Mouse (Mus musculus) spleen, postnatal 4 days (tissue): Measurements from ENCODE around the gene Gm43951.

Experiments
- DNase-seq, 2 experiments: peaks; one replicate each; pipeline ENCODE4 v3.0.0; 2022; ENCODE audit warnings: low spot score in 2 of 2

The Gm43951 gene

DNA sequence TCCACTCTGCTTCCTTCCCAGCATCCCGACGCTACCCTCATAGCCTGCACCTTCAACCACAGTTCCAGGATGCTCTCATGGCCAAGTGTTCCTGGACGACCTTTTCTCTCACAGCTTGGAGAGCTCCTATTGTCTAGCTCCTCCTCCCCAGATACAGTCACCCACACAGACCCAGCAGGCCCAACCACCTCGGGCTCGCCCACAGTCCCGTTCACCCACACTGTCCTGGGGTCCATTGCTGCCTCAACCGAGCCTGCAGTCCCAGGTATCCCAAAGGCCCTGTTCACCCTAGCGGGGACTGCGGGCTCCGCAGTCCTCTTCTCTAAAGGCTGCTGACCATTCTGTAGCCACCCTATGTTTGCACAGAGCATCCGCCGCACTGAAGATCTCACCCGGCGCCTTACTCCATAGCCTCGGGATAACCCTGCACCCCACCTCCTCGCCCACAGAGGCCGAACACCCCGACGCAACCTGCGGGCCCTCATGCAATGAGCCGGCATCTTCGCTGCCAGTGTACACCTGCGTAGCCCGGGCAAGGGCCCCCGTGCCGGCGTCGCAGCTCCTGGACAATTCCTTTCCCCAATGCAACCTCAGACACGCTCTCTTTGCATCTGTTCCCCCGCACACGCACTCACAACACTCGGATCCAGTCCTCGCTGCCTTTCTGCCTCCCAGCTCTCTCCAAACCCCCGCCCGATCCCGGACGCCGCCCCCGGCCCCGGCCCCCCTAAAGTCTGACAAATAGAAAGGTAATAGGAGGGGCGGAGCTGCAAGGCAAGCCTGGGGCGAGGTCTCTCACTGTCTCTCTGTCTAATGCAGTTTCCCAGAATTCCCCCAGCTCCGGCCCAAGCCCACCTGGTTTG, at the start of gene Gm43951:
Gene Gm43951, minus strand, starts transcription at position 500 of the 863 bp plus-strand sequence.
- peak; percentile 24 to 69 for DNase-seq

DNA sequence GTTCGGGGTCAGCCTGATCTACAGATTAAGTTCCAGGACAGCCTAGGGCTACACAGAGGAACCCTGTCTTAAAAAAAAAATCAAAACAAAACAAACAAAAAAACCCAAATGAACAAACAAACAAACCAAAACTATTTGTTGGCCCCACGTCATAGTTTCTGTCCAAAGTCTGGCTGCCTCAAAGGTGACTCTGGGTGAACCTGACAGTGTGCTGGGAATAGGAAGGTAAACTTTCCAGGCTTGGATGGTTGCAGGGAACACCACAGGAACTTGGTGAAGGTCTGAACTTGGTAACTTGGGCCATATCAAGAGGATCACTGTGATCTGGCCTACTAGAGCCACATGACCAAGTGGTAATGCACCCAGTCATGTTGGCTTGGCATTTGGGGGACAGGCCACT, 49.8 kb upstream of the Gm43951 start:
- no peak for DNase-seq

- no peak for DNase-seq
Measured at GRCm38 (mm10) chr11:72255629-72256028, 49.0 kb upstream of the Gm43951 start.

DNA sequence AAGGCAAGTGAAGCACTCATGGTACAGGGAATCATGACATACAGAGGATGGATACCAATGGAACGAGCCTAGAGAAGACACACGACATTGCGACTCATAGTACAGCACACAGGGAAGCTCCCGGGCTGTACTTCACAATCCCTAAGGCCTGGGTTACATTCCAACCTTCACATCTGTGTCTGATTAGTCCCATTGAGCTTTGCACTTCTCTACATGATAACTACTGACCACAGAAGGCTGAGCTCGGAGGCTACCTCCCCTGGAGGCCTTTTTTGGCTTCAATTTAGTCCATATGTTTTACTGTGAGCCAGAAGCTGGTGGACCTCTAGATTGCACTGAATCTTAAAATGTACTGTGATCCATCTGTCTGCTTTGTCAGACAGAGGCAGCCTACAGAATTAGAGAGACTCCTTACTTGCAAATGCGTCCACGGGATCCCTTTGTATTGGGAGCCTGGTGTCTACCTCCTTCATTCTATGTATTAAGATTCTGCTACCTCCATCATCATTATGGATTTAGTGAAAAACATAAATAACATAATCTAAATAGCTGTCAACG, 38.6 kb upstream of the Gm43951 start:
- no peak for DNase-seq

GRCm38 (mm10) chr11:72240062-72240860, 33.6 kb upstream of the Gm43951 start:
- no peak for DNase-seq

GRCm38 (mm10) chr11:72234013-72234412, 27.4 kb upstream of the Gm43951 start:
- DNase-seq: no peak

DNA sequence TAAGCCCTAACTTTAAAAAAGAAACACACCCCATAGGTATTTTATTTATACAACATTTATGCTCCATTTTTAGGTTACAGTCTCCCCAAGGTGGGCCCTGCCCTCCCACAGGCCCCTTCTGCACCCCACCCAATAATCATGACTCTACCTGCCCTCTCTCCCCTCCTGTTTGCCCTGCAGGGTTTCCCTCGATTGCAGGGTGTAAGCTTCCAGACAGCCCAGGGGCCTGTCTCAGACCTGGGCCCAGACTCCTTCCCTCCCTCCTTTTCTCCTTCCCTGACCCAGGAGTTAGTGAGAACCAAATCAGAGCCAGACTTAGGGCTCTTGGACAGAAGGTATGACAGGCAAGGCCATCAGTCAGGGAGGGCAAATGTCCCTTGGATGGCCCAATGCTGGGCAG, 26.4 kb upstream of the Gm43951 start:
- no peak for DNase-seq

- no peak for DNase-seq
Measured at GRCm38 (mm10) chr11:72232068-72232467, 25.4 kb upstream of the Gm43951 start.

GRCm38 (mm10) chr11:72228513-72228912, 21.9 kb upstream of the Gm43951 start:
- no peak for DNase-seq

- DNase-seq: no peak
Measured at GRCm38 (mm10) chr11:72226901-72227300, 20.3 kb upstream of the Gm43951 start.

- DNase-seq: no peak
Measured at GRCm38 (mm10) chr11:72226020-72226791, 19.6 kb upstream of the Gm43951 start.

DNA sequence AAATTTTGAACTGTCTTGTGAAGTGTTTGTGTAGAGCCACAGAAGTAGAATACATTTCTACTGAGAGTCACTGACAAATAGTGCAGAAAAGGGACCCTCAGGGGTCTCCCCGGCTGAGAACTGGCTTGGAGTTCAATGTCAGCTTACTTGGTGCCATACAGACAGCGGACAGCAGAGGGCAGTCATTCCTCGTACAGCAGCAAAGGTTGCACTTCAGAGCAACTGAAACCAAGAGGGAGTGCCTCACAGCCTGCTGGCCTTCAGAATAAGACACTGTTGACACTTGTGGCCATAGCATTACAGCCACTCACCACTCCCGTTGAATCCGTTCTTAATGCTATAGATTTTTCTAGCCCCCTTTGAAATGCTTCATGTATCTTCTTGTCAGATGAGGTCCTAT, 18.2 kb upstream of the Gm43951 start:
- peak; percentile 64 to 84 for DNase-seq

DNA sequence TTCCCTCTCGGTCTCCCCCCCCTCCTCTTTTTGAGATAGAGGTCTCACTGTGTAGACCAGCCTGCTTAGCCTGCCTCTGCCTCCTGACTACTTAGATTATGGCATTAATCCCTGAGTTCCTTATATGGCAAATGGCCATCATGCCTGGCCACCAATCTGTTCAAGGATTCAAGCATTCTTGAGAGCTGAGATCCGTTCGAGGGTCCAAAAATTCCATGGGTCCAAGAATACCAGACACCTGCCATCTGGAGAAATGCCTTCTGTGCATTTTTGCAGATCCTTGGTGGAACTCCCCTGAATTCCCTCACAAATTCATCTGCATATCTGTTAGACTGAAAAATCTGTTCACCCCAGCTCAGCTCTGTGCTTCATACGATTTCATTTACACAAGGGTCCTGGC, 16.8 kb upstream of the Gm43951 start:
- no peak for DNase-seq

DNA sequence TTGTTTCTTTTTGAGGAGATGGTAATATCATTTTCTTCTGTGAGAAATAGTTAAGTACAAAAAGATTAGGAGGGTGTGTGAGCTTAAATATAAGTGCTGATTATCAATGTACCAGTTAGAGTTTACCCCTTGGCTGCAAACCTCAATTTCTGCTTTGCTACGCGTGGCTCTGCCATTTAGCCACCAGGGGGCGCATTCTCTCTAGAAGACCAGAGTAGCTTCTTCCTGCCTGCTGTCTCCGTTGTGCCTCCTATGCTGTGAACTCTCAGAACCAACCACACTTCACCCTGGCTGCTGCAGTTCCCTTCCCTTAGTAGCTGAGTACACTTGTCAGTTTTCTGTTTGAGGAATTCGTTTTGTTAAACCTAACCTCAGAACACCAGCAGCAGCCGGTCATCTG, 14.6 kb upstream of the Gm43951 start:
- peak; percentile 69 to 92 for DNase-seq

DNA sequence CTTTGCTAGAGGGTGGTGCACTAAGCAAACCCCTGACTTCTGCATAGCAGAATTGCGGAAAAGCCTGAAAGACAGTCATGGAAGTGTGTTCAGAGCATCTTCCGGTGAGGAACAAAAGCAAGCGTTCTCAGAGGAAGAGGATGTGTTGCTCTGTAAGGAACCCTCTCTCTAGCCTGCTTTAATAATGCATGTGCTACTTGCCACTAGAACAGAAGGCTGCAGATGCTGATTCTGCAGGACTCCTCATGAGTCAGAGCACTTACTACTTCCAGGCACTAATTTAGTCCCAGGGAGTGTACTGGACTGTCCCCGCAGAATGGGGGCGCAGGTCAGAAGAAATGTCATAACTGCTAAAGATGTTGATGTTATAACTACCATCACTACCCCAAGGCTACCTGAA, 10.5 kb upstream of the Gm43951 start:
- DNase-seq: no peak

GRCm38 (mm10) chr11:72215410-72215797, 8.8 kb upstream of the Gm43951 start, which contains the start of gene Med31:
TSS of gene Med31 (minus strand) at chr11:72215592.
- peak; percentile 59 to 80 for DNase-seq

DNA sequence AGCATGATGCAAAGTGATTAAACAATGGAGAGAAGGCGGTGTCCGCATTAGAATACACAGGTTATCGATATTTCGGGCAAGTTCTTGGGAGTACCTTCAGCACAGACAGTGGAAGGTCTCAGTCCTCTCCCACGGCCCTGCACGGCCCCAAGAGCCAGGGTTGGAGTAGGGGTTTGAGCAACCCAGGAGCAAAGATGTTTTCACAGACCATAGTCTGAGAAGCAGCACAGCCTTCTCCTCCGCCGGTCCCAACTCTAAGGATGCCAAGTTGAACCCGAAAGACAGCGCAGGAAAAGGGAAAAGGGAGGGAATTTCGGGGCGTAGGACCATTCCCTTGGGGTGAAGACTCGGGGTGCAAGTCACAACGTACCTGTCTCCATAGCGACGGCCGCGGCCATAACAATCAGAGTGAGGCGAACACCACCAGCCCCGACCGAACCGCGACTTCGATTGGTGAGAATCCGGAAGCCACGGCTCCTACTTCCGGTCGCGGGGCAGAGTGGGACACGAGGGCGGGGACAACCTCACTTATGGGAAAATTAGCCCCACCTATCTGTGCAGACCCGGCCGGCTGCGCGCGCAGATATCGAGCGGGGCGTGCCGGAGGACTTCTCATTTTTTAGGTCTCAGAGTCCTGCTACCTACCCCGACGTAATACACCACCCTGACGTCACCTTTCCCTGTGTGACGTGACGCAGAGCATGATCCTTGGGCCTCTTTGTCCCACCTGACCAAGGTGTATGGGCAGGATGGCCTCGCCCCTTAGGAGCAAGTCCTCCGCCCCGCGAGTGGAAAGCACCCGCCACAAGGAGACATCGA, 8.2 kb upstream of the Gm43951 start:
- DNase-seq: peak; percentile 91 to 95

GRCm38 (mm10) chr11:72207834-72208377, 1.3 kb upstream of the Gm43951 start:
- DNase-seq: no peak

- peak; percentile 84 to 89 for DNase-seq
Measured at GRCm38 (mm10) chr11:72207204-72207833, 679 bp upstream of the Gm43951 start, which contains the start of the genes 4933427D14Rik and Txndc17. TSS of gene 4933427D14Rik (minus strand) at chr11:72207459. TSS of gene Txndc17 (plus strand) at chr11:72207547.

DNA sequence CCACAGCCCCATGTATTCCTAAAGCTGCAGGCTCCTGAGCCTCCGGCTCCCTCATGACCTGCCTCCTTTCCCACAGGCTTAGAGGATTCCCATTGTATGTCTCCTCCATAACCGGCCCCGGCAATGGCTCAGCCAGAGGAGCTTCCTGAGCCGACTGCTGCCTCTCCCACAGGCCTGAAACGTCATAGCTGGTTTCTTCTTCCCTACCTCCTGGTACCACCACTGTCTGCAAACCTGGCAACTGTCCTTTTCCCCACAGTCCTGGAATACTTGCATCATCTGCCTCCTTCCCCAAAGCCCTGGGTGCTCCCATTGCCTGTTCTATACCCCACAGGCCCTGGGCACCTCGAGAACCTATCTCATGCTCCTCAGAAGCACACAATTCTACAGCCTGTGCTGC, 1.4 kb downstream of the Gm43951 start:
- DNase-seq: no peak
